Mouse (Mus musculus): ENCODE results near the gene Tmem136.

Gene Tmem136

DNA sequence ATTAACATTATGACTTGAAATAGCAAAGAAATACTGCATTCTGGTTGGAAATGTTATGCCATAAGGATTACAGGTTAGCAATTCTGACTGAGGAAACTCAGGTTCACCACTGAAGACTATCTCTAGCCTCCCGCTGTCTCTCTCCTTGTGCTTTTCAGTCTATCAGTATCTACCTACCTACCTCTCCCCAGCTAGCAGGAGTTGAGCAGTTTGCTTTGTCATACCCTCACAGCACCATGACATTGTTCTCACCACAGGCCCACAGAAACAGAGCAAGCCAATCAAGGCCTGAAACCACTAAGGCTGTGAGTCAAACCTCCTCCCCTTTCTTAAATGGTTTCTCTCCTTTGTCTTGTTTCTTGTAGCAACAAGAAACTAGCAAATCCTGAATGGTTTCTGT, 41.8 kb downstream of the Tmem136 start:
- DNase-seq (ENCODE audit: low read depth), result no peak

- no peak for DNase-seq (ENCODE audit: low read depth)
Measured at GRCm38 (mm10) chr9:43071741-43072140, 44.6 kb downstream of the Tmem136 start.

GRCm38 (mm10) chr9:43071176-43071575, 45.2 kb downstream of the Tmem136 start:
- DNase-seq (ENCODE audit: low read depth), result no peak

GRCm38 (mm10) chr9:43070566-43070965, 45.8 kb downstream of the Tmem136 start:
- no peak for DNase-seq (ENCODE audit: low read depth)

DNA sequence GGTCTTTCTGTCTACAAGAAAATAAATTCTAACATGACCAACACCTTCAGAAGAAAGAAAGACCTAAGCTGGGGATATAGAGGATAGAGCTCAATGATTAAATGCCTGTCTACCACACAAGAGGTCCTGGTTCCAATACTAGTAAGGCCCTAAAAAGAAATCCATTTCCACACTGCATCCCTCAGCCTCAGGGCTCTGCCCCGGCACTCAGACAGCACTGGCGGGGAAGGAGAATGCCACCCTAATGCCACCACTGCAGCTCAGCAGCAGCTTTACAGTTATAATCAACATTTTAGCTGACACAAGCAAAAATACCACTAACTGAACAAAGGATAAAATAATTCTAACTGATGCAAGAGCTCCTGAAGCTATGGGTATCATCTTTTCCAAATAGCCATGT, 46.2 kb downstream of the Tmem136 start:
- DNase-seq (ENCODE audit: low read depth), result no peak

- DNase-seq (ENCODE audit: low read depth), result no peak
Measured at GRCm38 (mm10) chr9:43067896-43068295, 48.5 kb downstream of the Tmem136 start.

GRCm38 (mm10) chr9:43065231-43065630, 51.1 kb downstream of the Tmem136 start:
- no peak for DNase-seq (ENCODE audit: low read depth)

DNA sequence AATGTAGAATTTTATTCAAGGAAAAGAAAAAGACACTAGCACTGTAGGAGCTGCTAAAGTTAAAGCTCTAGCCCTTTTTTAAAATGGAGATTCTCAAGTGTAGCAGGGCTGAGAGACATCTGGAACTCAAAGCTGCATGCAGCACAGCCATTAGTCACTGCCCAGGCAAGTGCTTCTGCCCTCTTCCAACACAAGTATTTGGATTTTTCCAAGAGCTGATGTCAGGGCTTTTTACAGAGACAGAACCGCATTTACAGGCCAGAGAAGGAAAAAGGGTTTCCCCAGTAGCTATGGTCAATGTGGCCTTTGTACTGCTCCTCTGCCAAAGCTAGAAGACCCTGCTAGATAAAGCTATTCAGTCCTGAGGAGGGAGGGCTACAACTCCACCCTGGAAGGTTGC, 54.8 kb downstream of the Tmem136 start:
- DNase-seq (ENCODE audit: low read depth), result no peak

Data from c-Kit-positive CD71-negative TER-119-negative erythroid progenitor cells, embryonic 14.5 days (primary cell).